Mouse (Mus musculus): ENCODE measurements around the gene H2-DMa.

H2-DMa gene

DNA sequence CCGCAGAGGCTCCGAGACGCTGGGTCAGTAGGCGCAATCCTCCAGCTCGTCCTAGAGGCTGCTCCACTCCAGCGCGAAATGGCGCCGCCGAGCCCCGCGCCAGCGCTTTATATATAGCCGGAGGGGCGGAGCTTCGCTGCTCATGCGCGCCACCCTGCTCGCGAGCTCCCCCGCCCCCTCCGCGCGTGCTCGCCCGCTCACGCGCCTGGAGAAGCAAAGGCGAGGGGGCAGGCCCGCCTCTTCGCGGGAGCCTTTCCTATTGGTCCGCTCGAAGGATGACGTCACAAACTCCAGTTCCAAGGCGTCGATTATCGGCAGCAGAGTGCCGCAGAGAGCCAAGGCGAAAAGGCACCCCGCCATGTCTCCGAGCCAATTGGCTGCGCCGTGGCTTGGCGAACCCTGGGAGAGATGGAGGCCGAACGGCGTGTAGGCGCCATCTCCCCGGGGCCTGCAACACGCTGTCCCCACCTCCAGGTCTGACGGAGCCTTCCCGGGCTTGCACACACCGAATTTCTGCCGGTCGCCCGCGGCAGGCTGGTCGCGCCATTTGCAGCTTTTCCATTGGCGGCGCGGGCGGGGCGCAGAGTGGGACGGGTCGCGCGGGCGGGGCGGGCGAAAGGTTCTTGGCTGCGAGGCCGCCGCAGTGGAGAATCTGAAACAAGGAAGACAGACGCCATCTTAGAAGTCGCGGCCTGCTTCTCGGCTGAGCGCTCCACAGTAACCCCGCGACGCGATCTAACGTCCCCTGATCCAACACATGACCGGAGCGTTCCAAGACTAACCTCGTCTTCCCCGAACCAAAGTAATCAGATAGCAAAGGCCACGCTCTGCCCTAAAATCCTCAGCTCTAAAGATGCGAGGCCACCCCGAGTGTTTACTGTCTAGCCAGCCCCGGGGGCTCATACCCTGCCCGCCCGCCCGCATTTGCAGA is at the start of gene H2-DMa:
TSS of gene H2-DMa (plus strand) at position 293 of the 931 bp plus-strand sequence.
- peak; percentile 99 for DNase-seq

DNA sequence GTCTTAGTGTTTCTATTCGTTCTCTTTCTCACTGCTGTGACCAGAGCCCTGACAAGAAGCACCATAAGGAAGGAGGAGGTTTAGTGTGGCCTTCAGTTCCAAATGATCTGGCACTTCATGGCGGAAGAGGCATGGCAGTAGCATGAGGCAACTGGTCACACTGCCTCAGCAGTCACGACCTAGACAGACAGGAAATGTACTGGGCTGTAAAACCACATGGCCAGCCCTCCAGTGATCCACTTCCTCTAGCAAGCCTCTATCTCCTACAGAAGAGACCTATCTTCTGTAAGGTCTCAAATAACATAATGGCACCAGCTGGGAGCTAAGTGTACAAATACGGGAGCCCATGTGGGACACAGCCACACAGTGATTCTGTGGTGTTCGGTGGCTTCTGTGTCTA is 47.2 kb upstream of the H2-DMa start:
- DNase-seq = no peak

GRCm38 (mm10) chr17:34075271-34075670 is 44.1 kb upstream of the H2-DMa start:
- peak; percentile 42 for DNase-seq

DNA sequence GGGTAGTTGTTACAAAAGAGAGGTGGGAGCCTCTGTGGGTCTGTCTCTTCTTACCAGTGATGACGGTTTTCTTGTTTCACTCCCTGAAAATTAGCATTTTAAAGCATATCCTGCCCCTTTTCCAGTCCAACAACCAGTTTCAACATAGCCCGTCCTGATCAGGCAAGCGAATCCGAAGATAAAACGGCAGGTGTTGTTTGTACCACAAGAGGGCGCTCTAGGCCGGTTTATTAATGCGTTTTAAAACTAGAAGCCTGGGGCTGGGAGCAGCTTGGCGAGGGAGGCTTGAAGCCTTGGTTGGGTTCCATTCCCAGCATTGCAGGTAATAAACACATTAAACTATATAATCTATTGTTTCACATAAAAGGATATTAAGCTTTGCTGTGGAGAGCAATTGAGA is 41.8 kb upstream of the H2-DMa start:
- peak; percentile 43 for DNase-seq

- no peak for DNase-seq
Observed at GRCm38 (mm10) chr17:34078148-34078547, 41.2 kb upstream of the H2-DMa start.

- DNase-seq = no peak
Observed at GRCm38 (mm10) chr17:34079002-34079401, 40.3 kb upstream of the H2-DMa start.

DNA sequence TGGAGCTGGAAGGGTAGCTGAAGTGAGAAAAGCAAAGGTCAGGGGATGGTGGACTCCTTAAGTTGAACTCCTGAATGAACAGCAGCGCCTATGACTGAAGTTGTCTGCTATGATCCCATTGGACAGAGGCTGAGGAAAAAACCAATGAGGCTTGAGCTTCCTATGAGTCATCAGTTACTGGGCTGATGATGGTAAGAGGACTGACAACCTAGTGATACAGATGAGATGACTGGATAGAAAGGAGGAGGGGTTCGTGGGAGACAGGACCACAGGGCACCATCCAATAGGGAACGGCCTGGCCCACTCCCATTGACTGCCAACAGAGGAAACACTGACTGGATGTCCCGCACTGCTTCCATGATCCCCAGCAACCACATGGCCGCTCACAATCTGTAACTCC is 39.7 kb upstream of the H2-DMa start:
- no peak for DNase-seq

DNA sequence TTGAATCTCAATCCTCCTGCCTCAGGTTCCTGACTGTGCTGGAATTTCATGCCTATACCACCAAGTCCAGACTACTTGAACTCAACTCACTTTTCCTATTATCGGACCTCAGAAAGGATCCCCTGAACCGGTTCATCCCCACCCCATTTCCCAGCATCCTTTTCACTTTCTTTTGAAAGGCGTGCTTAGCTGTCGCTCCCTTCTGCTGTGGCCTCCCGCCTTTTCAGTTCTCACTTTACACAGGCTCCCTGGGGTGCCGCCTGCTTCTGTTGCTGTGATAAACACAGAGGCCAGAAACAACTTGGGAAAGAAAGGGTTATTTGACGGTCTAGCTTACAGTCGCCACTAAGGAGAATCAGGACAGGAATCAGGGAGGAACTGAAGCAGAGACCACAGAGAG is 36.2 kb upstream of the H2-DMa start:
- DNase-seq = no peak

- no peak for DNase-seq
Observed at GRCm38 (mm10) chr17:34087386-34087785, 32.0 kb upstream of the H2-DMa start.

- no peak for DNase-seq
Observed at GRCm38 (mm10) chr17:34088124-34088523, 31.2 kb upstream of the H2-DMa start.

- no peak for DNase-seq
Observed at GRCm38 (mm10) chr17:34090923-34091322, 28.4 kb upstream of the H2-DMa start.

- no peak for DNase-seq
Observed at GRCm38 (mm10) chr17:34092197-34092875, 27.0 kb upstream of the H2-DMa start, which contains the start of gene H2-Oa. Gene H2-Oa, plus strand, starts transcription at chr17:34092340.

DNA sequence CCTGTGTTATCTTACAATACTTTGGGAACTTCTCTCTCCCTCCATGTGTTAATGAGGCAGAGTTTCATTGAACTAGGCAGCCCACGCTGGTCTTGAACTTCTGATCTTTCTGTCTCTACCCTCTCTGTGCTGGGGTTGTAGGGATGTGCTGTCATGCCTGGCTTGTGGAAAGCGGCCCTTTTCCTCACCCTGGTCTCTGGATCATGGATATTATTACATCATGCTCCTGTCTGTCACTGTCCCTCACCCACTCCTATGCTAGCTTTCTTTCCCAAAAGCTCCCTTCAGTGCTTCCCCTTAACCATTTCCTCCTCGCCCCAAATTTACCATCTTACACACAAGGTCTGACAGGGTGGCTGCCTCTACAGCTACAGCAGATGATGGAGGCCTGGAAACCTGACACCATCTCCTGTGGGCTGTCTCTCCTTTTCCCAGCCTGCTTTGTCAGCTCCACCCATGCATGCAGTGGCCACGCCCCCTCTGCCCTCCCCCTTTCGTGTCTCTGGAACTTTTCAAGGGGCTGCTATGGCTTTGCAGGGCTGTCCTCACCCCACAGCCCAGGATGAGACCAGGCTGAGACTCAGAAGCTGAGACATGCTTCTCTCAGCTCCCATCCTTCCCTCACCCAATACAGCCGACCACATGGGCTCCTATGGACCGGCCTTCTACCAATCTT is 26.0 kb upstream of the H2-DMa start:
- DNase-seq = no peak

GRCm38 (mm10) chr17:34094283-34095035 is 24.9 kb upstream of the H2-DMa start:
- no peak for DNase-seq

DNA sequence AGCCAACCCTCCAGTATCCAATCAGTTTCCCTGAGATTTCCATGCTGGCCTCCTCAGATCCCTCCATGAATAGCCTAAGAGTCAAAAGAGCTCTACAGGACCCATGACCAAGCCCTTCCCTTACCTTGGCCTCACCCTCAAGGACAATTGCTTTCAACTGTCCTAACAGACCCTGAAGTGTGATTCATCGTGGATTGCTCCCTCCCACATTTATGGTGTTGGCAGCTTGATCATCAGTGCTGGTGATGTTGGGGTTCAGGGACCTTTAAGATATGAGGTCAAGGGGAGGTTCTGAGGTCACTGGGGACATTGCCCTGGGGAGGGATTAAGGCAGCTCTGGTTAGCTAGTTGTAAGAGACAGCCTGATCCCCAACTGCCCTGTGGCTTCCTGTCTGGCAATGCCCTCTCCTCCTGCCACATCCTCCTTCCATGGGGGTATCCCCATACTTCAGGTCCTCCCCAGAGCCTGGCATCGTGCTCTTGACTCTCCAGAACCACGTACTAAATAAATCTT is 22.8 kb upstream of the H2-DMa start:
- no peak for DNase-seq

- DNase-seq = no peak
Observed at GRCm38 (mm10) chr17:34097272-34097671, 22.1 kb upstream of the H2-DMa start.

DNA sequence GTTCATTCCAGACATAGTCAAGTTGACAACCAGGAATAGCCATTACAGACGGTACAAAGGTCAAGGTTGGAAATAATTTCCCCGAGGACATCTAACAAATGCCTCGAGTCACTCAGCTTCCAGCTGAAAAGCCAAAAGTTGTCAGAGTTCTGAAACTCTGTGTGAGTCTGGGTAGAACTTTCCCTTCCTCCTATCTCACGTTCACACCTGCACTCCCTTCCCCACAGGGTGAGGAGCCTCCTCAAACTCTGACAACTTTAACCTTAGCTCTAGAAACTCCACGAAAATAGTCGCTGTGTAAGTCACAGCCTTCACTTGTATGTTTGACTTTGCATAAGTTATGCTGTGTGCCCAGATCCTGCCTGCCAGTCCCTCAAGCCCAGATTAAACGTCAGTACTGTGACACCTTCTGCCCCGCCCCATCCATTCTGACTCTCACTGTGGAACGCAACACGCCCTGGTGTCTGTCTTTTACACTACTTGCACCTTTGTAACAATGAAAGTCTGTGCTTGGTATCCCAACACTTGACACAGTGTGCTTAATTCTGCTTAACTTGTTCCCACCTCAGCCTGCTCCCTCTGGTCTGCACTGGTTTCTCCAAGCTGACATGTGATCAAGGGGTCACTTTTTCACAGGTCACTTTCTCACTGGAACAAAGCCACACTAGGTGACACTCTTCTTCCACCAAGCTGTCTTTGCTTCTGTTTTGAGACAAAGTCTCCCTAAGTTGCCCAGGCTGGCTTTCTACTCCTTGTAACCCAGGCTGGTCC is 20.4 kb upstream of the H2-DMa start:
- no peak for DNase-seq

DNA sequence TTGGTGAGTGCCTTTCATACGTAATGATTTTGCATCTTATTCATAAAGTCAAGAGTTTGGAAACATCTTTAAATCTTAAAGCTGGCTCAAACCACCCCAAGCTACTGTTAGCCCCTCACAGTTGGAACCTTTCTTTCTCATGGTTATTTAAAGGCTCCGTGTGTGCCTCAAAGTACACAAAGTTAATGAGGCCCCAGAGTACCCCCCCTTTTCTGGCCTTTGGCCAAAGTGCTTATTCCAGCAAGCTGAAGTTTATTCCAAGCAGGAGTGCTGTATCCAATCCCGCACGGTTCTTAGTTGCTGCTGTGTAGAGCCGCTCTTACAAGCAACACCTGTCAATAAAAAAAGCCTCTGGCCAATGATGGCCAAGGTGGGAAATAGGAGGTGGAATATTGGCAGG is 19.8 kb upstream of the H2-DMa start:
- DNase-seq = no peak

- DNase-seq = no peak
Observed at GRCm38 (mm10) chr17:34101185-34101584, 18.2 kb upstream of the H2-DMa start.

GRCm38 (mm10) chr17:34101604-34102032 is 17.7 kb upstream of the H2-DMa start:
- peak; percentile 84 for DNase-seq

GRCm38 (mm10) chr17:34102831-34103230 is 16.5 kb upstream of the H2-DMa start:
- DNase-seq = no peak

DNA sequence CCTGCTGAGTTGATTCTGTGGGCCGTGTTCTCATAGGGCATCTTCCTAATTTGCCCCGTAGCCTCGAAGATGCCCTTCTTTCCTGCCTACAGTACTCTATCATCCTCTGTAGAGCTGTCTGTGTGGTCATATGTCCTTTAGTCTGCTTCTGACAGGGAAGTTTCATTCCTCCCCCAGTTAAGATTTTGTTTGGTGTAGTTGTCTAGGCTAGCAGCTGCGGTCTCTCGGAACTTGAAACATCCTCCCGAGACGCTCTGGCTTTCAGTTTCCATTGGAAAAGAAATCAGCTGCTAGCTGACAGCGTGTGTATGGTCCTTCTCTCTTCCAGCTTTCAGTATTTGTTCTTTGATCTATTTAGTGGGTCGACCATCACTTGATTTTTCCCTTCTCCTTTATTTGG is 14.5 kb upstream of the H2-DMa start:
- DNase-seq = no peak

All from cerebellum, adult 11 months (tissue).